Mouse (Mus musculus): Measurements from ENCODE around the gene Fads1. TPM values are rescaled to one million over a fixed set of nuclear protein-coding genes. Genes with fewer than 3 reads are reported as not detected.

Fads1 gene
- polyA plus RNA-seq, 1 experiment from 2014 or later: 171 TPM

DNA sequence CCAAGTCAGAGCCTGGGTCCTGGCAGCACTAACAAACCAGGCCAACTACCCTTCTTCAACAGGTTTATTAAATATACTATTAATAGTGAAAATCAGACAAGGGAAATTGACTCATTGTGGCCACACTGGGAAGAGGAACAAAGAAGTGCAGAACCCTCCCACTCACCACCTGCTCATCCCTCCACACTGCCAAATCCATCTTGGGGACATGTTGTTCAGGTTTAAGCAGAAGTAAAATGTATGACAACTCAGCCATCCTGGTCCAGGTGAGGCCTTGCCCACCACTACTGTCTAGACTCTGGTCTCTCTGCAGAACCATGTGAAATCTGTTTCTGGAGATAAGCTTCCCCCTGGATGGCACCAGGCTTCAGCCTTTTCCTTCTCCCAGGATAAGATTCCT, 10.8 kb upstream of the Fads1 start:
- H3K9me3 ChIP-seq (ENCODE audit: control insufficient read depth, low read length): no peaks in the 10 kb centered on the region
- H3K9ac ChIP-seq (ENCODE audit: low read length): no peak overlapping the region
- no peak for ATAC-seq (ENCODE audit: insufficient read depth, low FRiP score, low TSS enrichment)

DNA sequence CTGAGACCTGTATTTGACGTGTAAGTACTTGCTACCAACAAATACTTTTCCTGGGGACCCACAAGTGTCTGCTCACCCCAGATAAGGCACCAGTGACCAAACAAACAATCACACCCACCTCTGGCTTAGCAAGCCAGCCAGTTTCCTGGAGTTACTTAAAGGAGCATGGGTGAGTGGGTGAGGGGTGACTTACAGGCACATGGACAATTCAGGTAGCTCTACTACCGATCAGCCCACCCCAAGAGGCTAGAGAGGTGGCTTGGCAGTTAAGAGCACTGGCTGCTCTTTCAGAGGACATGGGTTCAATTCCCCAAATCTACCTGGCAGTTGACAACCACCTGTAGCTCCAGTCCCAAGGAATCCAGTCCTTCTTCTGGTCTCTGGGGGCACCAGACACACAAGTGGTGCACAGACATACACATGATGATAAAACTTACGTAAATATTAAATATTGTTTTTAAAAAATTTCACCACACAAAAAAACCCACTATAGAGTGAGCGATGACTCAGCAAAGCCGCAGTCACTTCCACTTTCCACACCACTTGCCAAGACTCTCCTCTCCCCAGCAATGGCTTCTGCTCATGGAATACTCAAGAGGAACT, 9.5 kb upstream of the Fads1 start:
- Histone ChIP-seq H3K36me3 (ENCODE audit: control insufficient read depth, insufficient read depth, low read length) (no peaks in the 10 kb centered on the region), H3K9me3 (ENCODE audit: control insufficient read depth, low read length) (no peaks in the 10 kb centered on the region), H3K9ac (ENCODE audit: low read length) (no peak overlapping the region), H3K4me2 (ENCODE audit: low read depth) (no peak overlapping the region), H3K27me3 (ENCODE audit: control insufficient read depth, insufficient read depth, low read length) (no peaks in the 10 kb centered on the region), H3K4me1 (ENCODE audit: control insufficient read depth, insufficient read depth, low read length) (no peaks in the 10 kb centered on the region), H3K4me3 (ENCODE audit: low read depth, low read length) (no peak overlapping the region), H3K27ac (ENCODE audit: low read depth, low read length) (no peak overlapping the region)
- 90% methylated on average over 5 of the region's 5 CpGs for WGBS
- DNase-seq (ENCODE audit: low spot score) (no peak), ATAC-seq (ENCODE audit: insufficient read depth, low FRiP score, low TSS enrichment) (no peak)

More for the DNA sequence above, 10.8 kb upstream of the Fads1 start:
- DNase-seq (ENCODE audit: low spot score): no peak
- Histone ChIP-seq H3K4me1 (ENCODE audit: control insufficient read depth, insufficient read depth, low read length) (no peaks in the 10 kb centered on the region), H3K27ac (ENCODE audit: low read depth, low read length) (no peak overlapping the region), H3K4me2 (ENCODE audit: low read depth) (no peak overlapping the region), H3K4me3 (ENCODE audit: low read depth, low read length) (no peak overlapping the region), H3K27me3 (ENCODE audit: control insufficient read depth, insufficient read depth, low read length) (no peaks in the 10 kb centered on the region), H3K36me3 (ENCODE audit: control insufficient read depth, insufficient read depth, low read length) (no peaks in the 10 kb centered on the region)

DNA sequence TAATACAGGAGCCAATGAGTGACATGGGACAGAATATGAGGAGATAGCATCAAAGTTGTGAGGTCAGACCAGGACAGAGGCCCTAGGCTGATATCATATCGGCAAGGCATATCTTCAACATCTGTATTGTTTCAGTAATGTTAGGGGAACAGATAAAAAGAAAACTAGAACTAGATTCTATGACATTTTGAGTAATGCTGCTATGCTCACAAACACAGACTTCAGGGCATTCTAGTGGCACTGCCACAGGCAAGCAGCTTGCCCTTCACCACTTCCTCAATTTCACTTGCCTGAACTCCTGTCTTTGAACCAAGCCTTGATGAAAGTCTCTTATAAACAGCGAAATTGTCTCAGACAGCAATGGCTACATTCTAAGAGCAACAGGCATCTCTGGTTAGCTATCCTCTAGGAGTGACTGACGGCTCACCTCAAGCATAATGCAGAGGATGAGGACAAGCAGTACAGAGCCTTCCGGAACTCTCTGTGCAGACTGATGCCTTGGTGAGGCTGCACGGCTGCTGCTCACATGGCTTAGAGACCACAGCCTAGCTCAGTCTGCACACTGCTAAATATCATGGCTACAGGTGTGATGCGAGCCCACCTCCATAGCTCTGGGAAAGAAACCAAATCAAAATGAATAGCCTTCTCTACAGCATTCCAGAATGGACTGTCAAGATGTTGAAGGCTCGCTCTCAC, 8.7 kb upstream of the Fads1 start:
- WGBS: 92% methylated on average over 7 of the region's 7 CpGs
- Histone ChIP-seq H3K27ac (ENCODE audit: low read depth, low read length) (no peak overlapping the region), H3K9ac (ENCODE audit: low read length) (no peak overlapping the region), H3K9me3 (ENCODE audit: control insufficient read depth, low read length) (no peaks in the 10 kb centered on the region), H3K4me1 (ENCODE audit: control insufficient read depth, insufficient read depth, low read length) (no peaks in the 10 kb centered on the region), H3K4me2 (ENCODE audit: low read depth) (no peak overlapping the region), H3K4me3 (ENCODE audit: low read depth, low read length) (no peak overlapping the region), H3K36me3 (ENCODE audit: control insufficient read depth, insufficient read depth, low read length) (no peaks in the 10 kb centered on the region), H3K27me3 (ENCODE audit: control insufficient read depth, insufficient read depth, low read length) (no peaks in the 10 kb centered on the region)
- ATAC-seq (ENCODE audit: insufficient read depth, low FRiP score, low TSS enrichment): no peak
- no peak for DNase-seq (ENCODE audit: low spot score)

DNA sequence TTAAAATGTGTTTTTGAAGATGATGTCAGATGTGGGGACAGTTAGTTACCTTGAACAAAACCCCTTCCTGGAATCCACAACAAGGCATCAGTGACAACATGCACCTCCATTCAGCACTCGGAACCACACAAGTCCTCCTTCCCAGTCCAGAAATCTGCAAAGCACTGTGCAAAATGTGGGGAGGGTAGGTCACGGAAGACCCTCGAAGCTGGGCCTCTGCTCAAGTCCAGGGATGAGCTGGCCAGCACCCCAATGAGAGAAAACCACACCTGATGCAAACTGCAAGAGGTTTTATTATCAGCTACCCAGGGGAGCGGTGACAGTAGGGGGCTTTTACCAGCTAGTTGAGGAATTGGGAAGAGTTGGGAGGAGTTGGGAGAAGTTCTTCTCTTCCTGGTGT, 7.7 kb upstream of the Fads1 start:
- no peaks in the 10 kb centered on the region for H3K36me3 ChIP-seq (ENCODE audit: control insufficient read depth, insufficient read depth, low read length)

DNA sequence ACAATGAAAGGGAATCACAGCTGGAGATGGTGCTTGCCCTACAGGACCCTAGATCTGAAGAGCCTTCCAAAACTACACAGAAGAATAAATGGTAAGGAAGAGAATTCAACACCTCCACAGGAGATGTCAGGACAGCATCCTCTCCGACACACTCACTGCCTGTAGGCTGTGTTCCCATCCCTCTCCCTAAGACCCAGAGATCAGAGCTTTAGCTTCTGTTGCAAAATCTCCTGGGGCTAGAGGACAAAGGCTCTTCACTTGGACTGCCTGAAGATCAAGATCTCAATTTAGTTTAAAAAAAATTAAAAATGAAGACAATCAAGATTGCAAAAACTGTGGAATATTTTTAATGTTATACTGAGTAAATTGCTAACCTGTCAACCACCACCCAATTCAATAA, 6.2 kb upstream of the Fads1 start:
- ATAC-seq (ENCODE audit: insufficient read depth, low FRiP score, low TSS enrichment) (no peak), DNase-seq (ENCODE audit: low spot score) (no peak)
- H3K9ac ChIP-seq (ENCODE audit: low read length): no peak overlapping the region
- 65% methylated on average over 1 of the region's 1 CpGs for WGBS
- no peaks in the 10 kb centered on the region for H3K27me3 ChIP-seq (ENCODE audit: control insufficient read depth, insufficient read depth, low read length)
- H3K4me2 ChIP-seq (ENCODE audit: low read depth): no peak overlapping the region
- H3K4me3 ChIP-seq (ENCODE audit: low read depth, low read length): no peak overlapping the region
- no peaks in the 10 kb centered on the region for H3K4me1 ChIP-seq (ENCODE audit: control insufficient read depth, insufficient read depth, low read length)
- no peaks in the 10 kb centered on the region for H3K36me3 ChIP-seq (ENCODE audit: control insufficient read depth, insufficient read depth, low read length)
- no peak overlapping the region for H3K27ac ChIP-seq (ENCODE audit: low read depth, low read length)
- H3K9me3 ChIP-seq (ENCODE audit: control insufficient read depth, low read length): no peaks in the 10 kb centered on the region

More for the DNA sequence above, 7.7 kb upstream of the Fads1 start:
- no peak overlapping the region for H3K4me2 ChIP-seq (ENCODE audit: low read depth)
- ATAC-seq (ENCODE audit: insufficient read depth, low FRiP score, low TSS enrichment) (no peak), DNase-seq (ENCODE audit: low spot score) (no peak)
- 80% methylated on average over 4 of the region's 4 CpGs for WGBS
- no peaks in the 10 kb centered on the region for H3K27me3 ChIP-seq (ENCODE audit: control insufficient read depth, insufficient read depth, low read length)
- no peak overlapping the region for H3K27ac ChIP-seq (ENCODE audit: low read depth, low read length)
- no peaks in the 10 kb centered on the region for H3K9me3 ChIP-seq (ENCODE audit: control insufficient read depth, low read length)
- H3K9ac ChIP-seq (ENCODE audit: low read length): no peak overlapping the region
- H3K4me3 ChIP-seq (ENCODE audit: low read depth, low read length): no peak overlapping the region
- H3K4me1 ChIP-seq (ENCODE audit: control insufficient read depth, insufficient read depth, low read length): no peaks in the 10 kb centered on the region

DNA sequence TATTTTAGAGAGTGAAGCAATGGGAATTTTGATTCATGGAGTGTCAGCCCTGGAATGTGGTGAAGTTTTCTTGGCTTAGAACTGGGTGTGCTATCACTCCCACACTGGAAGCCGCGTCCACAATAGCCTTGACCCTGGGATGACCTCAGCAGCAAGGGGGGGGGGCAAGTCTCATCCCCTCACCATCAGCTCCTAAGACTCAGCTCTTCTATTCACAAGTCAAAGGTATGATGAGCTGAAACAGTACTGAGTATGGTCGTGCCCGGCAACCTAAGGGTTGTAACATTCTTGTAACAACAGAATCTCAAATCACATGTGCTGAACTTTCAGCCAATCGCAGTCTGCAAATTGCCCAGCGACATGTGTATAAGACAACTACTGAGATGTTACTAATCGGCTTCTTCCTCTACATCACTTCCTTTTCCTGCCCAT, 5.7 kb upstream of the Fads1 start:
- no peaks in the 10 kb centered on the region for H3K4me1 ChIP-seq (ENCODE audit: control insufficient read depth, insufficient read depth, low read length)
- no peaks in the 10 kb centered on the region for H3K36me3 ChIP-seq (ENCODE audit: control insufficient read depth, insufficient read depth, low read length)
- H3K4me3 ChIP-seq (ENCODE audit: low read depth, low read length): no peak overlapping the region
- no peaks in the 10 kb centered on the region for H3K27me3 ChIP-seq (ENCODE audit: control insufficient read depth, insufficient read depth, low read length)
- H3K9ac ChIP-seq (ENCODE audit: low read length): no peak overlapping the region
- 63% methylated on average over 7 of the region's 7 CpGs for WGBS
- DNase-seq (ENCODE audit: low spot score): no peak
- no peak overlapping the region for H3K4me2 ChIP-seq (ENCODE audit: low read depth)
- ATAC-seq (ENCODE audit: insufficient read depth, low FRiP score, low TSS enrichment): no peak
- H3K9me3 ChIP-seq (ENCODE audit: control insufficient read depth, low read length): no peaks in the 10 kb centered on the region
- no peak overlapping the region for H3K27ac ChIP-seq (ENCODE audit: low read depth, low read length)

DNA sequence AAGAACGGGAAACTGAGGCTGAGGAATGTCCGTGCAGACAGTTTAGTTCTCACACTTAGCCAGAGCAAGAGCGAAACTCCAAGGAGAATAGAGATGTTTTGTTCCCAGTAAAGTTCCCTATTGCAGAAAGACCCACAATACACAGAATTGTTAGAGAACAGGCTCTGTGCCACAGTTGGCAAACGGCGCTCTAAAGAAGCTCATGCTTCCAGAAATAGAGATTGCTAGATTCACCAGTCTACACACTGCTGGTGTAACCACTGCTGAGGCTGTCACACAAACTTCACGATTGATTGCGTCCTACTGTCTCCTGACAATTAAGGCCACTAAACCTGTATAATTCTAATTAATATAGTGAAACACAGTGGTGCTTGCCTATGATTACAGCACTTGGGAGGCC, 1.5 kb upstream of the Fads1 start:
- Histone ChIP-seq H3K9me3 (ENCODE audit: control insufficient read depth, low read length) (no peaks in the 10 kb centered on the region), H3K4me1 (ENCODE audit: control insufficient read depth, insufficient read depth, low read length) (no peaks in the 10 kb centered on the region), H3K9ac (ENCODE audit: low read length) (no peak overlapping the region), H3K36me3 (ENCODE audit: control insufficient read depth, insufficient read depth, low read length) (peaks cover 5% of the 10 kb centered on the region), H3K4me3 (ENCODE audit: low read depth, low read length) (no peak overlapping the region), H3K4me2 (ENCODE audit: low read depth) (no peak overlapping the region), H3K27ac (ENCODE audit: low read depth, low read length) (no peak overlapping the region), H3K27me3 (ENCODE audit: control insufficient read depth, insufficient read depth, low read length) (no peaks in the 10 kb centered on the region)
- no peak for DNase-seq (ENCODE audit: low spot score)
- WGBS: 95% methylated on average over 7 of the region's 7 CpGs
- no peak for ATAC-seq (ENCODE audit: insufficient read depth, low FRiP score, low TSS enrichment)

DNA sequence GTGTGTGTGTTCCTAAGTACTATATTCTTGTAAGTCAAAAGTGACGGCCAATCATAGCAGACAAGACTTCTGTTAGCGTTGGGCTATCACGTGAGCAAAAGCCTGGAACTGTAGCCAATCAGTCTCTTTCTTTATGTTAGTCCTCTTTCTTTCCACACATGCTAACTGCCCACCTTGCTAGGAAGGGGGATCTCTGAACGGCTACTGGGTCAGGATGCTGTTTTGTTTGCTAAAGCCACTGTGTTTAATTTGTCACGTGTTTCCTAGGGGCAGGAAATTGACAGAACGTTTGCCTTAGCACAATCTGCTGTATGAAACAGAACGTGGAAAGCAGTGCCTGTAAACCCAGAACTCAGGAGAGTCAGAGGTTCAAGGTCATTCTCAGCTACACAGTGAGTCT, 546 bp upstream of the Fads1 start:
- DNase-seq (ENCODE audit: low spot score): no peak
- Histone ChIP-seq H3K4me3 (ENCODE audit: low read depth, low read length) (peak overlapping the region; percentile 94; the same call in 1 of the 2 replicates), H3K27me3 (ENCODE audit: control insufficient read depth, insufficient read depth, low read length) (no peaks in the 10 kb centered on the region), H3K27ac (ENCODE audit: low read depth, low read length) (no peak overlapping the region), H3K36me3 (ENCODE audit: control insufficient read depth, insufficient read depth, low read length) (peaks cover 12% of the 10 kb centered on the region), H3K4me1 (ENCODE audit: control insufficient read depth, insufficient read depth, low read length) (no peaks in the 10 kb centered on the region), H3K9ac (ENCODE audit: low read length) (no peak overlapping the region), H3K4me2 (ENCODE audit: low read depth) (peak overlapping the region; percentile 93), H3K9me3 (ENCODE audit: control insufficient read depth, low read length) (no peaks in the 10 kb centered on the region)
- WGBS: 41% methylated on average over 7 of the region's 7 CpGs
- ATAC-seq (ENCODE audit: insufficient read depth, low FRiP score, low TSS enrichment): no peak

DNA sequence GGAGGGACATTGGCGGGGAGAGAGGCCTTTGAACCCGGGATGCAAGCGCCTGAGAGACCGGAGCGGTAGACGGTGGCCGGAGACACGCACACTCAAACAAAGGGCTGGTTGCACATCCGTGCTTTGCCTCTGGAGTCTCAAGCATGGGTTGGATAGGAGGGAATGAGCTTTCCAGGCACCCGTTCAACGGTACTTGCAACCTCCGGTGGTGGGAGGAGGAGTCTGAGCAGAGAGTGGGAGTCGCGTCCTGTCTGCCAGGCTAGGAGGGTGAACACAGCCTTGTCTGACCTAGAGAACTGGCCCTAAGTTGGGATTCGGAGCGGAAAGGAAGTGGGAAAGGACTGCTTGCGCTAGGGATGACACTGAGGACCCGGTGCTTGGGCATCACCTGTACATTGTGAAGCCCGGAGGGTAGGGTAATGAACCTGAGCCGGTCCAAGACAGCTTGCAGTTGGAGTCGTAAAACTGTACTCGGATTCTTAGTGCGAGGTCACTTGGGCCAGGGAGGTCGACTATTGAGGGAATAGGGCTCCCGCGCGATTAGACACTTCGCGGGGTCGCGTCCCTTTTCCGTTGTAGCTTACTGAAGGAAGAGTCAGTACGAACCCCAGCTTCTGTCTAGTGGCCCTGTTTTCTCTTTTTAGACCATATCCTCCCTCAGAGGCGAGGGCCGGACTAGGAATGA, 753 bp downstream of the Fads1 start:
- WGBS: under 1% methylated on average over 35 of the region's 35 CpGs
- Histone ChIP-seq H3K9ac (ENCODE audit: low read length) (peak overlapping the region; percentile 98), H3K9me3 (ENCODE audit: control insufficient read depth, low read length) (no peaks in the 10 kb centered on the region), H3K4me3 (ENCODE audit: low read depth, low read length) (peak overlapping the region; percentile 94), H3K27me3 (ENCODE audit: control insufficient read depth, insufficient read depth, low read length) (no peaks in the 10 kb centered on the region), H3K36me3 (ENCODE audit: control insufficient read depth, insufficient read depth, low read length) (peaks cover 16% of the 10 kb centered on the region), H3K27ac (ENCODE audit: low read depth, low read length) (peak overlapping the region; percentile 96), H3K4me2 (ENCODE audit: low read depth) (peak overlapping the region; percentile 93), H3K4me1 (ENCODE audit: control insufficient read depth, insufficient read depth, low read length) (no peaks in the 10 kb centered on the region)
- DNase-seq (ENCODE audit: low spot score) (peak; percentile 77), ATAC-seq (ENCODE audit: insufficient read depth, low FRiP score, low TSS enrichment) (peak; percentile 68)

Measured in neural tube, embryonic 11.5 days (tissue).